Mouse (Mus musculus): Measurements from ENCODE around the gene Rassf2. TPM values are rescaled to one million over a fixed set of nuclear protein-coding genes. Genes with fewer than 3 reads are reported as not detected.

The Rassf2 gene
- polyA plus RNA-seq, 1 experiment from 2014 or later: 3.1 TPM

DNA sequence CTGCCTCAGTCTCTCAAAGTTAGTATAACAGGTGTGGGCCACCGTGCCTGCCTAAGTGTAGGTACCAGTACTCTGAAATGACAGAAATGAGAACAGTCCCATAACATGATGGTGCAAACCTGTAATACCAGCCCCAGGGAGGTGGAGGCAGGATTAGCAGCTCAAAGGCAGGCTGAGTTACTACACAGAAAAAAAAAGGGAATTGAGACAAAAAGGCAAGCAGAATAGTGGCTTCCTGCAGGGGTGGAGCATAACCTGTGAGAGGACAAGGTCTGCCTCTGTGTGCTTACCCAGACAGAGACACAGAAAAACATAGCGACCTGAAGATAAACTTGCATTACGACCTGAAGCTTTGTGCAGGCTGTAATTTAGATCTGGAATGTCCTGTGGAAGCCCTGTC, 53.4 kb downstream of the Rassf2 start:
- Histone ChIP-seq H3K27ac (ENCODE audit: low read depth, low read length) (no peak overlapping the region), H3K4me2 (no peak overlapping the region), H3K36me3 (ENCODE audit: control insufficient read depth, insufficient read depth, low read length) (no peaks in the 10 kb centered on the region), H3K9me3 (replicated peaks; ENCODE audit: control insufficient read depth, low read length) (no peaks in the 10 kb centered on the region), H3K4me3 (ENCODE audit: low read depth, low read length) (no peak overlapping the region), H3K9ac (ENCODE audit: low read depth, low read length) (no peak overlapping the region), H3K4me1 (ENCODE audit: control insufficient read depth, insufficient read depth, low read length) (peaks cover 10% of the 10 kb centered on the region), H3K27me3 (ENCODE audit: control insufficient read depth, insufficient read depth, low read length) (no peaks in the 10 kb centered on the region)
- 77% methylated on average over 3 of the region's 3 CpGs for WGBS (ENCODE audit: insufficient replicate concordance)
- ATAC-seq (replicated peaks; ENCODE audit: insufficient number of reproducible peaks, low FRiP score, low TSS enrichment): no peak

DNA sequence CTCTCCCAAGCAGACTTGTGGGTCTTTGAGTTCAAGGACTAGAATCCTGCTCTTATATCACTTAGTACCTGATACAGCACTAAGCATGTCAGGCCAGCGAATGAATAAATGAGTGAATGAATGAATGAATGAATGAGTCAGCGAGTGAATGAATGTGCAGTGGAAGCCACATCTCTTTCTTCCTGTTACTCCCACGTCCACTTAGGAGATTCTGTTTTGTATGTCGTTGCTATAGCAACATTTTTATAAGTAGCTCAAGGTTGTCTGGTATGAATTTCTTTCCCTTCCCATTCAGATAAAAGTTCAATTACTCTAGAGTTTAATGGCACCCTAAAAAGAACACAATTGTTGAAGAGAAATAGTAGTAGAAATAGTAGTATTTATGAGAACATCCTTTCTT, 59.0 kb downstream of the Rassf2 start:
- no peak overlapping the region for H3K27ac ChIP-seq (ENCODE audit: low read depth, low read length)
- ATAC-seq (replicated peaks; ENCODE audit: insufficient number of reproducible peaks, low FRiP score, low TSS enrichment): no peak
- H3K27me3 ChIP-seq (ENCODE audit: control insufficient read depth, insufficient read depth, low read length): no peaks in the 10 kb centered on the region
- H3K4me2 ChIP-seq: no peak overlapping the region
- no peak overlapping the region for H3K9ac ChIP-seq (ENCODE audit: low read depth, low read length)
- no peak overlapping the region for H3K4me3 ChIP-seq (ENCODE audit: low read depth, low read length)
- no peaks in the 10 kb centered on the region for H3K9me3 ChIP-seq (replicated peaks; ENCODE audit: control insufficient read depth, low read length)
- H3K4me1 ChIP-seq (ENCODE audit: control insufficient read depth, insufficient read depth, low read length): no peaks in the 10 kb centered on the region
- 73% methylated on average over 4 of the region's 4 CpGs for WGBS (ENCODE audit: insufficient replicate concordance)
- H3K36me3 ChIP-seq (ENCODE audit: control insufficient read depth, insufficient read depth, low read length): no peaks in the 10 kb centered on the region

DNA sequence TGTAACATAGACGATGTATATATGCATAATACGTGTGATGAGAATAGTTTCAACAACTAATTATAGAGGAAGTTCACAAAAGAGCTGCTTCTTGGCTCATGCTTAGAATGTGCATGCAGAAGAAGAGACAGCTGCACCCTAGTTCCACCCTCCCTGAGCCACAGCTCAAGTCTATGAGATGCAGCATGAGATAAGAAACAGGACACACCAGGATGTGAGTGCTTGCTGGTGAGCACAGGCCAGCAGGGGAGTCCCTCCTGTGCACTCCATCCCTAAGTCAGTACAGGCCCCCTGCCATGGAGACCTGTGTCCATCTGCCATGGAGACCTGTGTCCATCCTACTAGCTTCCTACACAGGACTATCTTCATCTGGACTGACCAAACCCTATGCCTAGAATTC, 59.5 kb downstream of the Rassf2 start:
- Histone ChIP-seq H3K27me3 (ENCODE audit: control insufficient read depth, insufficient read depth, low read length) (no peaks in the 10 kb centered on the region), H3K9me3 (replicated peaks; ENCODE audit: control insufficient read depth, low read length) (no peaks in the 10 kb centered on the region), H3K36me3 (ENCODE audit: control insufficient read depth, insufficient read depth, low read length) (no peaks in the 10 kb centered on the region), H3K9ac (ENCODE audit: low read depth, low read length) (no peak overlapping the region), H3K4me2 (no peak overlapping the region), H3K27ac (ENCODE audit: low read depth, low read length) (no peak overlapping the region), H3K4me3 (ENCODE audit: low read depth, low read length) (no peak overlapping the region), H3K4me1 (ENCODE audit: control insufficient read depth, insufficient read depth, low read length) (no peaks in the 10 kb centered on the region)
- 80% methylated on average over 2 of the region's 2 CpGs for WGBS (ENCODE audit: insufficient replicate concordance)
- no peak for ATAC-seq (replicated peaks; ENCODE audit: insufficient number of reproducible peaks, low FRiP score, low TSS enrichment)

DNA sequence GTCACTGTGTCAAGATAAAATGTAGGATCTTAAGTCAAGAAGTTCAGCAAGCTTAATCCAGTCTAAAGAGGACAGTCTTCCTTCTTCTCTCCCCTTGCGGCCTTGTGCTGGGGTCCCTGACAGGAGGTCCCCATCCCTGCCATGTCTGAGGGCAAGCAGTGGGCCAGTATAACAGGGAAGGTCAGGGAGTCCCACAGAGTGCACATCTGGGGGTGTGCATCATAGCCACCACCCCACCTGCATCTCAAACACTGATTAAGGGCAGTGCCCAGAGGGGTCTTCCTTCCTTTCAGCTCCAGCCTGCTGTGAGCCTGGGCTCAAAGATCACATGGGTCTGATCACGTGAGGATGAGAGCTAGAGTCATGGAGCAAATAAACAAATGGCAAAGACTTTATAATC, 68.4 kb downstream of the Rassf2 start:
- H3K9me3 ChIP-seq (replicated peaks; ENCODE audit: control insufficient read depth, low read length): no peaks in the 10 kb centered on the region

DNA sequence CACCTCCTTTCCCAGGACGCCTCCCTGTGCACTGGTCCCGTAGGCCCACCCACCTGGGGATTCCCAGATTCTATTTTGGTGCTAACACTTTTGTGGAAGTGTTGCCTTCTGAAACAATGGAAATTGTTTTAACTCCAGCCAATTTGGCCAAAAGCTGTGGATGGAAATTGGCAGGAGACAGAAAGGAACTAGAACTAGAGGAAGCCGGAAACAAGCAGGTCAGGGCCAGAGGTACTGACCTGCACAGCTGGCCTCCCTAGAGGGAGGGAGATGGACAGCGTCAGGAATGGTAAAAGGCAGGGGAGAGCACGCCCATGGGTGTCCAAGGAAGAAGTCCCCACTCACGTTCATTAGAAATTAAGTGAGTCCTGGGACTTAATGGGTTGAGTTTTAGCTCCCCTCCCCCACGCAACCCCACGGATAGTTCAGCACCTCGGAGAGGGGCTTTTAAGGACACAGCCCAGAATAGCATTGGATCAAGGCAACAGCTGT, 72.3 kb downstream of the Rassf2 start:
- no peak for ATAC-seq (replicated peaks; ENCODE audit: insufficient number of reproducible peaks, low FRiP score, low TSS enrichment)
- Histone ChIP-seq H3K9me3 (replicated peaks; ENCODE audit: control insufficient read depth, low read length) (no peaks in the 10 kb centered on the region), H3K4me1 (ENCODE audit: control insufficient read depth, insufficient read depth, low read length) (no peaks in the 10 kb centered on the region; the same call in 1 of the 2 replicates), H3K27ac (ENCODE audit: low read depth, low read length) (no peak overlapping the region), H3K36me3 (ENCODE audit: control insufficient read depth, insufficient read depth, low read length) (no peaks in the 10 kb centered on the region), H3K4me2 (no peak overlapping the region), H3K27me3 (ENCODE audit: control insufficient read depth, insufficient read depth, low read length) (peaks cover 7% of the 10 kb centered on the region; the same call in 1 of the 2 replicates), H3K4me3 (ENCODE audit: low read depth, low read length) (no peak overlapping the region), H3K9ac (ENCODE audit: low read depth, low read length) (no peak overlapping the region)
- WGBS (ENCODE audit: insufficient replicate concordance): 44% methylated on average over 9 of the region's 9 CpGs

More for the DNA sequence above, 68.4 kb downstream of the Rassf2 start:
- H3K36me3 ChIP-seq (ENCODE audit: control insufficient read depth, insufficient read depth, low read length): no peaks in the 10 kb centered on the region
- H3K27me3 ChIP-seq (ENCODE audit: control insufficient read depth, insufficient read depth, low read length): no peaks in the 10 kb centered on the region
- WGBS (ENCODE audit: insufficient replicate concordance): 70% methylated on average over 2 of the region's 2 CpGs
- no peaks in the 10 kb centered on the region; the same call in 1 of the 2 replicates for H3K4me1 ChIP-seq (ENCODE audit: control insufficient read depth, insufficient read depth, low read length)
- ATAC-seq (replicated peaks; ENCODE audit: insufficient number of reproducible peaks, low FRiP score, low TSS enrichment): no peak
- H3K4me3 ChIP-seq (ENCODE audit: low read depth, low read length): no peak overlapping the region
- no peak overlapping the region for H3K9ac ChIP-seq (ENCODE audit: low read depth, low read length)
- H3K4me2 ChIP-seq: no peak overlapping the region
- H3K27ac ChIP-seq (ENCODE audit: low read depth, low read length): no peak overlapping the region

DNA sequence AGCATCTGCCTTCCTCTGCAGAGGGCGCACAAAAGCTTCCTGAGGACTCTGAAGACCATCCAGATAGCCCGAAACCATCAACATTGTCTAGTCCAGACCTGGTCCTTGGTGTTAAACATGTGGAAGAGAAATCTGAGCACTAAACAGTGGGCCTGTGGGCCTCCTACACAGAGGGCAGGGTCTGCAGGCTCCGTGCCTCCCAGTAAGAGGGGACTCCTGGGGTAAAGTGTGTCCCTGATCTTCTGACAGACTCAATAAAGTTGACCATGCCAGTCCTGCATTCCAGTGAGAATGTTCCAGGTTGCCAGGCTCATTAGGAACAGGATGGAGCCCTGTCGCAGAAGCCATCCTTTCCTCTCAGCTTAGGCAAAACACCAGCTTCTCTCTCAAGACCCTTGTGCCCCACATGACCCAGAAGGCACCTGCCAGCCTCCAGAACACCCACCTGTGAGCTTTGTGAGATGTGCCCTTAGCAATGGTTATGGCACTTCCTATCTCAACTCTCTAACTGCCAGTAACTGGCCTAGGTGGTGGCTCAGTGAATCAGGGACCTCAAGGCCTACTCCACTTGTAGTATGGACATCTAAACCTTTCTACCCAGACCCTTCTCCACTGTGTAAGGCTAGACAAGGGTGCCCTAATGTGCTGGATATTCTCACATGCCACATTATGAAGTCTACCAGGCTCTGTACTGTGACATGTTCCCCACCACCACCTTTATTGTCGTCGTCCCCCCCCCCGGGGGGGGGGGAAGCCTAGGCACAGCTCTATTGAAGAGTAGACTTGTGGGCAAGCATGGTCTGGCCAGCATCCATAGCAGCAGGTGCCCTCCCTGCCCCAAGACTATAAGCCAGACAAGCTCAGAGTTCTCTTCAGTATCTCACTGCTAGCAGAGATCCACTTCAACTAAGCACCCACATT, 73.5 kb downstream of the Rassf2 start:
- H3K4me2 ChIP-seq: no peak overlapping the region
- no peak overlapping the region for H3K27ac ChIP-seq (ENCODE audit: low read depth, low read length)
- peaks cover 7% of the 10 kb centered on the region; the same call in 1 of the 2 replicates for H3K27me3 ChIP-seq (ENCODE audit: control insufficient read depth, insufficient read depth, low read length)
- H3K4me3 ChIP-seq (ENCODE audit: low read depth, low read length): no peak overlapping the region
- ATAC-seq (replicated peaks; ENCODE audit: insufficient number of reproducible peaks, low FRiP score, low TSS enrichment): no peak
- no peaks in the 10 kb centered on the region; the same call in 1 of the 2 replicates for H3K4me1 ChIP-seq (ENCODE audit: control insufficient read depth, insufficient read depth, low read length)
- no peak overlapping the region for H3K9ac ChIP-seq (ENCODE audit: low read depth, low read length)
- no peaks in the 10 kb centered on the region for H3K9me3 ChIP-seq (replicated peaks; ENCODE audit: control insufficient read depth, low read length)
- H3K36me3 ChIP-seq (ENCODE audit: control insufficient read depth, insufficient read depth, low read length): no peaks in the 10 kb centered on the region
- WGBS (ENCODE audit: insufficient replicate concordance): 66% methylated on average over 7 of the region's 7 CpGs

DNA sequence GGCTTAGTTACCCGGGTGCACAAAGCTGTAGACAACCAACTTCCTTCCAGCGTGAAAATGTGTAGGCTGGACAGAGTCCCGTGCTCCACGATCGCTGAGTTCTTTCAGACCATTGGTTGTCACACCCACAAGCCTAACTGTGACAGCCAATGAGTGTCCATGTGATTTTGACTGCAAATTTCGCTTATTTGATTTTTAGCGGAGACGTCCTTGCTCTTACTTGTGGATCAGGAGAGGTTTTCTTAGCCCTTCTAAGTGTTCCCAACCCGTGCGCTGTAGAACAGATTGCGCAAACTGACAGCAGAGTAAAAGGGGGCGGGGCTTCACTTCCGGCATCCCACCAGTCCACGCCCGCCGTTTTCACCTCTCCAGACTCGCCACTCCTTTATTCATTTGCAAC, 74.8 kb downstream of the Rassf2 start:
- Histone ChIP-seq H3K4me1 (ENCODE audit: control insufficient read depth, insufficient read depth, low read length) (peaks cover 3% of the 10 kb centered on the region; the same call in 1 of the 2 replicates), H3K9me3 (replicated peaks; ENCODE audit: control insufficient read depth, low read length) (no peaks in the 10 kb centered on the region), H3K9ac (ENCODE audit: low read depth, low read length) (no peak overlapping the region), H3K27ac (ENCODE audit: low read depth, low read length) (no peak overlapping the region), H3K4me2 (peak overlapping the region; percentile 73), H3K36me3 (ENCODE audit: control insufficient read depth, insufficient read depth, low read length) (no peaks in the 10 kb centered on the region), H3K27me3 (ENCODE audit: control insufficient read depth, insufficient read depth, low read length) (peaks cover 7% of the 10 kb centered on the region; the same call in 1 of the 2 replicates), H3K4me3 (ENCODE audit: low read depth, low read length) (peak overlapping the region; percentile 42)
- ATAC-seq (replicated peaks; ENCODE audit: insufficient number of reproducible peaks, low FRiP score, low TSS enrichment): 0 out of 2 replicates have a peak, but pooled peaks have one; percentile 35
- 2% methylated on average over 17 of the region's 17 CpGs for WGBS (ENCODE audit: insufficient replicate concordance)

DNA sequence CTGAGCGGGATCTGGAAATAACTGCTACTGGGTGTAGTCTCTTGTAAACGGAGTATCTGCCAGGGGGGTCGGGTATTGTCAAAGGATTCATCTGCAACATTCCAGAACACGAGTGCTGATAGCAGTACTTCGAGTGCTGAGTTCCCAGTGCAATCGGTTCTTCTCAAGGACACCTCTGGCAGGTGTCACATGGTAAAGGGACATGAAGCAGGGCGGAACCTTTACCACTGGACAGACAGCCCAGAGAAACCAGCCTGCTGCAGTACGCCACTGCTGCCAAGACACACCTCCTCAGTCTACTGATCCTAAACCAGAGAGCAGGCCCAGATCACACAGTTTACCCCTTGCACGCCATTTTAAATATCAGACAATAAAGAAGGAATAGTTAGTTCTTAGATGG, 75.2 kb downstream of the Rassf2 start:
- Histone ChIP-seq H3K9me3 (replicated peaks; ENCODE audit: control insufficient read depth, low read length) (no peaks in the 10 kb centered on the region), H3K4me3 (ENCODE audit: low read depth, low read length) (peak overlapping the region; percentile 42), H3K4me2 (peak overlapping the region; percentile 73), H3K9ac (ENCODE audit: low read depth, low read length) (no peak overlapping the region), H3K4me1 (ENCODE audit: control insufficient read depth, insufficient read depth, low read length) (peaks cover 3% of the 10 kb centered on the region; the same call in 1 of the 2 replicates), H3K27ac (ENCODE audit: low read depth, low read length) (no peak overlapping the region), H3K27me3 (ENCODE audit: control insufficient read depth, insufficient read depth, low read length) (peaks cover 7% of the 10 kb centered on the region; the same call in 1 of the 2 replicates), H3K36me3 (ENCODE audit: control insufficient read depth, insufficient read depth, low read length) (no peaks in the 10 kb centered on the region)
- 0 out of 2 replicates have a peak, but pooled peaks have one; percentile 47 for ATAC-seq (replicated peaks; ENCODE audit: insufficient number of reproducible peaks, low FRiP score, low TSS enrichment)
- WGBS (ENCODE audit: insufficient replicate concordance): 32% methylated on average over 9 of the region's 9 CpGs

All from heart, embryonic 11.5 days (tissue).